7 mouse cellular contexts compared by ENCODE assay signal in genomic region chr3:159839481-159839880, GRCm38 (mm10). TPM values are rescaled to one million over a fixed set of nuclear protein-coding genes. Genes with fewer than 3 reads are reported as not detected.
A peak's percentile ranks its signal among the peaks of the same experiment; 100 is the strongest.
DNase-seq lines count a peak whose midpoint lies in the region; ATAC-seq lines count a peak whose summit lies in the region.

Gene Wls, plus strand, starts transcription at chr3:159839672.

- under 1% methylated on average over 20 of the region's 21 CpGs for WGBS in embryonic facial prominence, embryonic 11.5 days
- 0% methylated on average over 21 of the region's 21 CpGs for WGBS in intestine, embryonic 16.5 days
- under 1% methylated on average over 19 of the region's 21 CpGs for WGBS in midbrain, embryonic 10.5 days

- peak; percentile 84 for DNase-seq in adrenal gland, postnatal 14 days
- peak; percentile 86 for DNase-seq in embryonic facial prominence, embryonic 11.5 days (ENCODE audit: low spot score)
- peak; percentile 68 for DNase-seq in left cerebral cortex, postnatal 4 days
- DNase-seq in midbrain, embryonic 10.5 days (ENCODE audit: low spot score): peak; percentile 86
- DNase-seq in skeletal muscle tissue, adult 2 months (ENCODE audit: low read depth, low spot score): peak; percentile 72

- H3K4me1 ChIP-seq in embryonic facial prominence, embryonic 11.5 days (ENCODE audit: control insufficient read depth, insufficient read depth, low read length): no peaks in the 10 kb centered on the region
- peaks cover 12% of the 10 kb centered on the region for H3K4me1 ChIP-seq in intestine, embryonic 16.5 days (ENCODE audit: control insufficient read depth, insufficient read depth, low read length)
- peaks cover 33% of the 10 kb centered on the region for H3K4me1 ChIP-seq in midbrain, embryonic 10.5 days

- intact Hi-C loops in left cerebral cortex, postnatal 4 days (cut with DNase I): no loop called here

- H3K4me2 ChIP-seq in embryonic facial prominence, embryonic 11.5 days (ENCODE audit: low read depth, low read length): peak within 1 kb of the TSS; percentile 67
- H3K4me2 ChIP-seq in intestine, embryonic 16.5 days (ENCODE audit: low read depth, low read length): peak within 1 kb of the TSS; percentile 89

- H3K27me3 ChIP-seq in embryonic facial prominence, embryonic 11.5 days (ENCODE audit: control insufficient read depth, insufficient read depth, low read length): no peaks in the 10 kb centered on the region
- H3K27me3 ChIP-seq in intestine, embryonic 16.5 days (replicated peaks; ENCODE audit: control insufficient read depth, insufficient read depth, low read length): no peaks in the 10 kb centered on the region
- no peaks in the 10 kb centered on the region for H3K27me3 ChIP-seq in midbrain, embryonic 10.5 days (ENCODE audit: low read depth, poor library complexity, severe bottlenecking)

- ATAC-seq in embryonic facial prominence, embryonic 11.5 days (replicated peaks; ENCODE audit: insufficient number of reproducible peaks, low FRiP score, low TSS enrichment, low read depth): peak; percentile 92
- peak; percentile 71 for ATAC-seq in granulocyte monocyte progenitor cell, adult 5-6 weeks (replicated peaks; ENCODE audit: poor library complexity, severe bottlenecking)
- peak; percentile 93 for ATAC-seq in intestine, embryonic 16.5 days

- peak within 1 kb of the TSS; percentile 72 for H3K27ac ChIP-seq in embryonic facial prominence, embryonic 11.5 days (replicated peaks; ENCODE audit: low read depth, low read length)
- H3K27ac ChIP-seq in intestine, embryonic 16.5 days (ENCODE audit: low read length): peak within 1 kb of the TSS; percentile 80
- peak within 1 kb of the TSS; percentile 92 for H3K27ac ChIP-seq in midbrain, embryonic 10.5 days (replicated peaks)

- H3K9ac ChIP-seq in embryonic facial prominence, embryonic 11.5 days (replicated peaks; ENCODE audit: low read length): peak within 1 kb of the TSS; percentile 83
- H3K9ac ChIP-seq in intestine, embryonic 16.5 days (ENCODE audit: low read depth, low read length): peak within 1 kb of the TSS; percentile 78

- no peaks in the 10 kb centered on the region for H3K36me3 ChIP-seq in embryonic facial prominence, embryonic 11.5 days (replicated peaks; ENCODE audit: control insufficient read depth, insufficient read depth, low read depth, low read length)
- no peaks in the 10 kb centered on the region for H3K36me3 ChIP-seq in intestine, embryonic 16.5 days (ENCODE audit: control insufficient read depth, insufficient read depth, low read length)
- H3K36me3 ChIP-seq in midbrain, embryonic 10.5 days: 0 out of 2 replicates have a peak, but pooled peaks cover under 1% of the 10 kb centered on the region

- H3K4me3 ChIP-seq in embryonic facial prominence, embryonic 11.5 days (ENCODE audit: low read depth, low read length): peak within 1 kb of the TSS; percentile 66
- peak within 1 kb of the TSS; percentile 75 for H3K4me3 ChIP-seq in intestine, embryonic 16.5 days (ENCODE audit: low read length)
- H3K4me3 ChIP-seq in midbrain, embryonic 10.5 days: peak within 1 kb of the TSS; percentile 71

- no peaks in the 10 kb centered on the region for H3K9me3 ChIP-seq in embryonic facial prominence, embryonic 11.5 days (replicated peaks; ENCODE audit: control insufficient read depth, low read length)
- H3K9me3 ChIP-seq in intestine, embryonic 16.5 days (ENCODE audit: control insufficient read depth, low read length): no peaks in the 10 kb centered on the region
- H3K9me3 ChIP-seq in midbrain, embryonic 10.5 days (replicated peaks): no peaks in the 10 kb centered on the region

RNA-seq across cellular contexts. Expression of gene Wls, which starts in this region (rescaled TPM):
- 43.4 and 44.8 TPM in 2 replicates for total RNA-seq in adrenal gland, postnatal 14 days (2021)
- 154 and 156 TPM in 2 replicates for polyA plus RNA-seq in embryonic facial prominence, embryonic 11.5 days (2014; fragmentation: Nextera tagmentation; extraction: Ambion mirVana)
- total RNA-seq in granulocyte monocyte progenitor cell, adult 5-6 weeks (2014; fragmentation: Nextera tagmentation): 82.5 and 84.1 TPM in 2 replicates
- 70.5 and 91.4 TPM in 2 replicates for total RNA-seq in granulocyte monocyte progenitor cell, adult 5-6 weeks (2017)
- 67.2 and 73.2 TPM in 2 replicates for polyA plus RNA-seq in intestine, embryonic 16.5 days (2015; fragmentation: Nextera tagmentation; extraction: Ambion mirVana)
- total RNA-seq in left cerebral cortex, postnatal 4 days (2021): 10 to 100 TPM; 23.8 to 25.9 TPM
- 192 and 199 TPM in 2 replicates for polyA plus RNA-seq in midbrain, embryonic 10.5 days (2016; fragmentation: Nextera tagmentation; extraction: Ambion mirVana)

Comparison
In these comparisons a context has a peak if more than half of its experiments do, and no peak if none do; other contexts are left out.
1. Peak in every context shown above with its lines: DNase-seq, ATAC-seq, H3K4me3 ChIP-seq and H3K27ac ChIP-seq.